ENCODE assay signal across 20 mouse cellular contexts in the genomic region with DNA sequence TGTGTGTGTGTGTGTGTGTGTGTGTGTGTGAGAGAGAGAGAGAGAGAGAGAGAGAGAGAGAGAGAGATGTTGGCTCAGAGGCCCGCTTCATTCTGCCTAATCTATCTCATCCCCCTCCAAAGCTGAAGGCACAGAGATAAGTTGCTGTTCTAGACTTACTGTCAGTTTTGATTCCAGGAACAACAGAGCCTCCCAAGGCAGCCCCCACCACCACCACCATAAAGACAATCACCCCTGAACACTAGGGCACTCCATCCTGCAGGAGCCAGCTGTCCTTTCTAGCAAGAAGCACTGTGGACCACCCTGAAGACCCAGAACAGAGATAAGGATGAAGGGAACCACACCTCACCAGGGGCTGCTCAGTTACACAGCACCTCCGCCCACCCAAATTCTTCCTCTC. TPM values are rescaled to one million over a fixed set of nuclear protein-coding genes. Genes with fewer than 3 reads are reported as not detected.
DNase-seq lines count a peak whose midpoint lies in the region; ATAC-seq lines count a peak whose summit lies in the region.
"Had no signal": no experiment of that assay in that cellular context is flagged by ENCODE, and none has a peak within 500 bp of the region (broad histone marks: within the 10 kb centered on the region; RNA-seq: fewer than 3 reads in every experiment).

No protein-coding gene starts in this region.

- H3K36me3 ChIP-seq in heart, embryonic 12.5 days: peaks cover 20% of the 10 kb centered on the region
- H3K36me3 ChIP-seq in megakaryocyte, embryonic 14.5 days (replicated peaks; ENCODE audit: low read length): peaks cover 98% of the 10 kb centered on the region
- H3K36me3 ChIP-seq in liver, embryonic 12.5 days: peaks cover 87% of the 10 kb centered on the region
- H3K36me3 ChIP-seq: embryonic facial prominence, embryonic 15.5 days had no signal

- 50% methylated on average over 2 of the region's 2 CpGs for WGBS in heart, embryonic 12.5 days
- 5% methylated on average over 2 of the region's 2 CpGs for WGBS in liver, embryonic 12.5 days (ENCODE audit: insufficient replicate concordance)

- H3K4me1 ChIP-seq in heart, embryonic 12.5 days (replicated peaks): peaks cover 77% of the 10 kb centered on the region
- H3K4me1 ChIP-seq in megakaryocyte, embryonic 14.5 days: peaks cover 96% of the 10 kb centered on the region
- peaks cover 97% of the 10 kb centered on the region for H3K4me1 ChIP-seq in liver, embryonic 12.5 days

- ATAC-seq in heart, embryonic 12.5 days (ENCODE audit: insufficient number of reproducible peaks, low FRiP score): no peak
- no peak for ATAC-seq in megakaryocyte, adult 5-6 weeks (ENCODE audit: poor library complexity, severe bottlenecking)
- peak; percentile 87 for ATAC-seq in liver, embryonic 12.5 days
- ATAC-seq: forebrain, embryonic 13.5 days; inflammation-experienced regulatory T-cells, adult 6 months; midbrain, embryonic 13.5 days had no signal

- no peaks in the 10 kb centered on the region for H3K9me3 ChIP-seq in heart, embryonic 12.5 days (replicated peaks)
- H3K9me3 ChIP-seq in megakaryocyte, embryonic 14.5 days: no peaks in the 10 kb centered on the region
- H3K9me3 ChIP-seq in liver, embryonic 12.5 days (replicated peaks): no peaks in the 10 kb centered on the region
- H3K9me3 ChIP-seq: embryonic facial prominence, embryonic 15.5 days; forebrain, embryonic 13.5 days; hindbrain, embryonic 12.5 days; limb, embryonic 13.5 days; midbrain, embryonic 13.5 days had no signal

- H3K27ac ChIP-seq in heart, embryonic 12.5 days (ENCODE audit: poor library complexity, severe bottlenecking): peak overlapping the region; percentile 52
- peak overlapping the region; percentile 87 for H3K27ac ChIP-seq in liver, embryonic 12.5 days
- H3K27ac ChIP-seq: forebrain, embryonic 13.5 days; hindbrain, embryonic 12.5 days; midbrain, embryonic 13.5 days had no signal

- peak overlapping the region; percentile 12; the same call in 1 of the 2 replicates for H3K9ac ChIP-seq in heart, embryonic 12.5 days
- H3K9ac ChIP-seq in liver, embryonic 12.5 days: peak overlapping the region; percentile 49
- H3K9ac ChIP-seq: embryonic facial prominence, embryonic 15.5 days; forebrain, embryonic 13.5 days; hindbrain, embryonic 12.5 days; limb, embryonic 13.5 days; midbrain, embryonic 13.5 days had no signal

- DNase-seq in heart, adult 11 months: no peak
- DNase-seq in layer of hippocampus, adult 9-11 months: no peak
- DNase-seq in left cerebral cortex, adult 9 months (ENCODE audit: low spot score in 2 of 2): no peak
- DNase-seq in cerebellum, postnatal 14 days: no peak
- DNase-seq: adrenal gland, postnatal 25 days; cerebellum, adult 8-10 months; embryo, embryonic 11 days; kidney, adult 8-10 months; lung, postnatal 14 days; thymus, adult 18-20 months had no signal

- peak overlapping the region; percentile 27; the same call in 1 of the 2 replicates for H3K4me2 ChIP-seq in heart, embryonic 12.5 days
- H3K4me2 ChIP-seq in liver, embryonic 12.5 days: peak overlapping the region; percentile 66
- H3K4me2 ChIP-seq: embryonic facial prominence, embryonic 15.5 days; forebrain, embryonic 13.5 days; hindbrain, embryonic 12.5 days; limb, embryonic 13.5 days; midbrain, embryonic 13.5 days had no signal

- no peaks in the 10 kb centered on the region for H3K27me3 ChIP-seq in heart, embryonic 12.5 days (replicated peaks)
- no peaks in the 10 kb centered on the region for H3K27me3 ChIP-seq in megakaryocyte, embryonic 14.5 days (replicated peaks)
- no peaks in the 10 kb centered on the region for H3K27me3 ChIP-seq in liver, embryonic 12.5 days (replicated peaks)
- H3K27me3 ChIP-seq: embryonic facial prominence, embryonic 15.5 days; forebrain, embryonic 13.5 days; hindbrain, embryonic 12.5 days; limb, embryonic 13.5 days; midbrain, embryonic 13.5 days had no signal

- no peak overlapping the region for H3K4me3 ChIP-seq in heart, embryonic 12.5 days
- peak overlapping the region; percentile 85 for H3K4me3 ChIP-seq in megakaryocyte, embryonic 14.5 days (replicated peaks)
- H3K4me3 ChIP-seq in liver, embryonic 12.5 days: peak overlapping the region; percentile 10
- H3K4me3 ChIP-seq: embryonic facial prominence, embryonic 15.5 days; forebrain, embryonic 13.5 days; hindbrain, embryonic 12.5 days; limb, embryonic 13.5 days; midbrain, embryonic 13.5 days had no signal

RNA-seq across cellular contexts. Expression of gene Irs2, which starts 12.0 kb away (rescaled TPM):
- 6.2 and 7.7 TPM in 2 replicates for polyA plus RNA-seq in heart, embryonic 12.5 days (2016; fragmentation: Nextera tagmentation; extraction: Ambion mirVana)
- polyA plus RNA-seq in megakaryocyte, embryonic 14.5 days (2012; ENCODE audit: insufficient read depth, low replicate concordance): 77.5 and 176 TPM in 2 replicates
- total RNA-seq in megakaryocyte, adult 5-6 weeks (2015): 12.3 and 12.5 TPM in 2 replicates
- total RNA-seq in megakaryocyte, adult 5-6 weeks (2017): 7.6 and 10.9 TPM in 2 replicates
- polyA plus RNA-seq in liver, embryonic 12.5 days (2016; fragmentation: Nextera tagmentation; extraction: Ambion mirVana): 9.6 and 10.4 TPM in 2 replicates
